Mouse (Mus musculus) small intestine, adult 2 months (tissue): ENCODE data around the gene Fam219b.

Experiments used
- CTCF ChIP-seq: fragments of 200-500 bp; IDR thresholded peaks from 2 replicates; pipeline ENCODE4 v1.5.1; 2012; ENCODE audit warnings: low read depth, mild to moderate bottlenecking, control low read depth, inconsistent platforms, low read length, moderate library complexity, mixed read lengths; ENCODE audit not compliant: insufficient replicate concordance, insufficient read length; ENCODE audit errors: extremely low read depth
- POLR2A ChIP-seq: fragments of 200-500 bp; IDR thresholded peaks from 2 replicates; pipeline ENCODE4 v1.6.1; 2012; ENCODE audit warnings: low read depth, mild to moderate bottlenecking, control low read depth, inconsistent platforms, low read length, moderate library complexity

GRCm38 (mm10) chr9:57554753-57555152, 17.4 kb downstream of the Fam219b start:
- TF ChIP-seq CTCF (no peak), POLR2A (no peak)
